Mouse (Mus musculus): ENCODE data around the gene Ppib. TPM values are rescaled to one million over a fixed set of nuclear protein-coding genes. Genes with fewer than 3 reads are reported as not detected.
A peak's percentile ranks its signal among the peaks of the same experiment; 100 is the strongest.

The Ppib gene
- total RNA-seq (2021) = 100 to 1,000 TPM; 158 to 163 TPM
- long read RNA-seq, experiment 1, transcript Ppib-202 (4 exons, 3,305 nt) = minor isoform, 15 of 137 reads
- long read RNA-seq, experiment 1, transcript Ppib-201 (5 exons, 892 nt) = major isoform, 102 of 137 reads
- long read RNA-seq, experiment 1, partial matches to known transcripts = 11 of 137 reads
- long read RNA-seq, experiment 1, other reads (novel, unspliced or antisense) = 9 of 137 reads
- long read RNA-seq, experiment 2, transcript Ppib-201 (5 exons, 892 nt) = major isoform, 95 of 117 reads
- long read RNA-seq, experiment 2, transcript Ppib-202 (4 exons, 3,305 nt) = minor isoform, 11 of 117 reads
- long read RNA-seq, experiment 2, partial matches to known transcripts = 5 of 117 reads
- long read RNA-seq, experiment 2, other reads (novel, unspliced or antisense) = 6 of 117 reads

DNA sequence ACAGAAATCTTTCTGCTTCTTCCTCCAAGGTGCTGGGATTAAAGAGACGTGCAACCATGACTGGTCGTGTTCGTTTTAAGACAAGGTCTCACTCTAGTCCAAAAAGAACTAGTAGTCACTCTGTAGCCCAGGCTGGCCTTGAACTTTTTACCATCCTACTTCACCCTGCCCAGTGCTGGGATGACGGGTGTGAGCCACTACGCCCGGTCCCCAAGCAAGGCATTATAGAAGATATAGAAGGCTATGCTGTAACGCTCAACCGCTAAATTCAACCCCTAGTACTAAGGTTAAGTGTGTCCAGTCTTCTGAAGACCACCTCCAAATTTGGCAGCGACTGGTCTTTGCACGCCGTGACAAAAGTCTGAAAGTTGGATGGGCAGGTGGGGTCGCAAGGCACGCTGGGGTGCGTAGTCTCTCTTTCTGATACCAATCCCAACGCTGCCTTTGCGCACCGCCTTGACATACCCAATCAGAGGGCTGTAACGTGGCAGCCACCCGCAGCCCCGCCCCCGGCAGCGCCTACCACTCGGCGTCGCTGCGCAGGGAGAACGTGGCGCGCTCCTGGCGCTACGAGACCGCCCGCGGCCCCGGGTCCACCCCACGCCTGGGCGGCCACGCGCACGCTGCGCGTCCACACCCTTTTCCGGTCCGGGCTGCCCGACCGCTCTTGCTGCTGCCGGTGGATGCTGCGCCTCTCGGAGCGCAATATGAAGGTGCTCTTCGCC lies at the start of gene Ppib:
Gene Ppib (plus strand): TSS at position 640 of the 725 bp plus-strand sequence.
- DNase-seq (ENCODE audit: low spot score in 2 of 2) = peak; percentile 96 to 99

DNA sequence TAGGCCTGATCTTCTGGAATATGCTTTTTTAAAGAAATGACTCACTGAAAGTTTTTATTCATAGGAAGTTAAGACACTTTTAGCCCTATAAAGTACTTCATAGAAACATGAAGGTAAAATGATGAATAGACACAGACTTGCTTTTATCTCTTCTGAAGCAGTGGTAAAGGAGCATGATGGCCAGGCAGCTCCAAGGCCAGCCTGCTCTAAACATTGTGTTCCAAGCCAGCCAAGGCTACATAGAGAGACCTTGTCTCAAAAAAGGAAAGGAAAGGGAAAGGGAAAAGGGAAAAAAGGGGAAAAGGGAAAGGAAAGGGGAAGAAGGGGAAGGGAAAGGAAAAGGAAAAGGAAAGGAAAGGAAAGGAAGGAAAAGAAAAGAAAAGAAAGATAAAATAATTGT lies 39.4 kb upstream of the Ppib start:
- no peak for DNase-seq (ENCODE audit: low spot score in 2 of 2)

GRCm38 (mm10) chr9:66038082-66038481 lies 21.9 kb upstream of the Ppib start:
- DNase-seq (ENCODE audit: low spot score in 2 of 2) = peak; percentile 49 to 69

DNA sequence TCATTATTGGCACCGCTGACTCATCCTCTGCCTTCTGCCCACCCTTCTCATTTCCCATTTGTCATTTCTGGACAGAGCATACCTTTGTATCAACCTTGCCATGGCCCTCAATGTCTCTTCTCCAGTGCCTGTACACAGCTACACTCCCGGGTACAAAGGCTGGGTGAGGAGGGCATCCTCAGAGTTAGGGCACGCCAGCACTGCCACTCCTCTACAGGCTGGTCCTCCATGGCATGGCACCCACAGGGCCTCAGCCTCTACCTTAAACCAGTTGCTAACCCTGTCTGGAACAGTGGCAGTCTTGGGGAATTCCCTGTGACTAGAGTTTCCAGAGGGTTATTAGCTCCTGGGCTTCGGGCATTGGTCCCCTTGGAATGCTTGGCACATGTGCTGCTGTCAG lies 21.4 kb upstream of the Ppib start:
- no peak for DNase-seq (ENCODE audit: low spot score in 2 of 2)

GRCm38 (mm10) chr9:66039290-66039689 lies 20.7 kb upstream of the Ppib start:
- DNase-seq (ENCODE audit: low spot score in 2 of 2) = peak; percentile 44 to 47

DNA sequence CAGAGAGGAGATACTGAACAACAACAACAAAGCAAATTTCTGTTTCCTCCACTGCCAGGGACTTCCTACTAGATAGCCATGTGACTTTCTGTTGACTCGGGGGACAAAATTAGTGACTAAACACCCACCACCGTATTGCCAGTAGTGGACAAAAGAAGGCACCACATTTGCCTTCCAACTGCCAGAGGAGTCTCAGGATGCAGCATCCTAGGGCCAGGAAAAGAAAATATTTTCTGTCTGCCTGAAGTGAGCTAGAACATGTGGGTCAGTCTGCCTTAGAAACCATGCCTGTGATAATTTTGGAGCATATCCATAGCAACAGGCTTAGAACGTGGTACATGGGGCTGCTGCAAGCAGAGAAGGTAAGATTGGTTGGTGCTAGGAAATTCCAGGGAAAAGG lies 19.2 kb upstream of the Ppib start:
- DNase-seq (ENCODE audit: low spot score in 2 of 2) = peak in 1 of 2 experiments; percentile 40

DNA sequence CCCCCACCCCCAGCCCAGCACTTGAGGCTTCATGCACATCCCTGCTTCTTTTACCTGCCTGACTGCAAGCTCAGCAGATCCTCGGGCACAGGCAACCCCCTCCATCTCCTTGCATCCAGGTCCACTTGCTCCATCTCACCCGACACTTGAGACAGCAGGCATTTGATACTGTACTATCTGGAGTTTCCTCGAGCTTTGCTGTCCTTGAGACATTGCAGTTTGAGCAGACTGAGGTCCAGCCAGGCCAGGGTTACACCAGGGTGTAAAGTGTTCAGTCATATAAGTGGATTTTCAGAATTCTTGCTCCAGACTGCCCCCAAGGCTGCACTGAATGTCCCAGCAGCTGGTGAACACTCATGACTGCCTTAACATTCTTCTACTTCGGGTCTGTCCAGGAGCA lies 17.7 kb upstream of the Ppib start:
- no peak for DNase-seq (ENCODE audit: low spot score in 2 of 2)

DNA sequence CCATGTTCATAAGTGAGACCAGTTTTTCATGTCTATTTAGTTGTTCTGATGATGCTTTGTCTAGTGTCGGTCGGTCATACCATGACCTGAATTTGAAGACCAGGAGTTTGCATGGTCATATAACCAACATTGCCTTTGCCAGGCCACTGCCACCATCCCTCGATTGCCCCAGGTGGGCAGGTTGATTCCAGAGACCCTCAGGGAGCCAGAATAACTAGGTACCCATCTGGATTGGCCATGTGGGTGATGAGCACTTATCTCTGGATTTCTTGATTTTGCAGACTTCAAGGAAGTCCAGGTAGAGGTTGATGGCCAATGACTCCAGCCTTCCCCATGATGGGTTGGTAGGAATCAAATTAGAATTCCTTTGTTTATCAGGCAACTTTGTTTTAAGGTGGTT lies 16.8 kb upstream of the Ppib start:
- DNase-seq (ENCODE audit: low spot score in 2 of 2) = no peak

DNA sequence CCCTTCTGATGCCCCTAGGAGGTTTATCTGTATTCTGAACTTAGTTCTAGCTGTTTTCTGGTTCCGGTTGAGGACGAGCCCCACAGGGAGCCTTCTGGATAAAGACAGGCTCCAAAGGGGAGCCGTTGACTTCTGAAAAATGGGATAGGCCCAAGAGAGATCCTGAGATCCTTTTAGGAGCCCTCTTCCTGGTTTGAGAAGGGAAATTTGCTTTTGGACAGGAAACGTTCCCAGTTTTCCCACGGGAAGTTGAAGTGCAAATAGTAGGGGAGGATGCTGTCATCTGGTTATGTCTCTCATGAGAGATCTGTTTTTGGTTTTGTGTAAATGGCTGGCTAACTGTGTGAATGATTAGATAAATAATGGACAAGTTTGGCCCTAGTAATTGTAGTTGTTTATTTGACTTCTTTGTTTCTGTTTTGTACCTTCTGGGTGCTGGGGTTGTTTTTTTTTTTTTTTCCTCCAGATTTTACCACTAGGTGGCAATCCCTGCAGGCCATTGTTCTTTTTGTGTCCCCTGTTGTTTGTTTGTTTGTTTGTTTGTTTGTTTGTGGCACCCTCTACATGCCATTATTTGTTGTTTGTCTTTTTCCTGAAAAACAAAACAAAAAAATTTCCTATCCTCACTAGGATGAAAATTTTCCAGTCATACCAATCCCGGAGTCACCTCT lies 10.0 kb upstream of the Ppib start:
- no peak for DNase-seq (ENCODE audit: low spot score in 2 of 2)

DNA sequence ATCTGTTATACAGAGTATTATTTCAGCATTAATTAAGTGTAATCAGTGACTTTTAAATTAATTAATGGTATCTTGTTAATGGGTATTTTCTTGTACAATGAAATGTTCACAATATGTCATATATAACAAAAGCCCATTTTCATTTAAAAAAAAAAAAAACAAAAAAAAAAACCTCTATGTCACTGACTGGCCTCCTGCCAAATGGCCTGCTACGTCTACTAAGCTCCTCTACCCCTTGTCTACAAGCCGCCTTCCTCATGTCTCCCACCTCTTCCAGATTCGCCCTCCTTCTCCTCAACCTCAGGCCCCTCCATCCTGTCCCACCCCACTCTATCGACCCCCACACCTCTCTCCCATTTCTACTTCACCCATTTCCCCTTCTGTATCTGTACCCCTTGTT lies 8.5 kb upstream of the Ppib start:
- no peak for DNase-seq (ENCODE audit: low spot score in 2 of 2)

DNA sequence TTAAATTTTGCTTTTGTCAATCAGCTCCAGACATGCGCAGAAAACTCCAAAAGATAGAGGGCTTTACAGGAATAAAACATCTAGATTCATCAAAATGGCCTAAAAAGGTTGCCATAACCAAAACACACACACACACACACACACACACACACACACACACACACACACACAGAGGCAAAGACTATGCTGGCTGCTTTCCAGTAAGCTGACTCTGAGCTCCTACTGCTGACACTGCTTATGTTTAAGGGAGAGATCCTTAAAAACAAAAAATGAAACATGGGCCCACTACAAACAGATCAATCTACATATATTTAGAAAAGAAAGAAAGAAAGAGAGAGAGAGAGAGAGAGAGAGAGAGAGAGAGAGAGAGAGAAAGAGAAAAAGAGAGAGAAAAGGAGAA lies 7.3 kb upstream of the Ppib start:
- DNase-seq (ENCODE audit: low spot score in 2 of 2) = no peak

GRCm38 (mm10) chr9:66053620-66054019 lies 6.4 kb upstream of the Ppib start:
- DNase-seq (ENCODE audit: low spot score in 2 of 2) = no peak

DNA sequence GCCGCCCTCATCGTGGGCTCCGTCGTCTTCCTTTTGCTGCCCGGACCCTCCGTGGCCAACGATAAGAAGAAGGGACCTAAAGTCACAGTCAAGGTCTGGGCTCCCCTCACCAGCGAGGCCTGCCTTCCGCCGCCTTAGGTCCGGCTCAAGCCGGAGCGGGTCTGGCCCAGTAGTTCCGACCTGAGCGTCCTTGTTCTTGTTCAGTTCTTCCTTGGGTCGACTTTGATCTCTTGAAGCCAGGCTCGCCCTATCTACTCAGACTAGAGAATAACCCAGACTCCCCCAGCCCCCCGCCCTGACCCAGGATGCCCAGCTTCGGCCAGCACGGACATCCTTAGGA lies 256 bp downstream of the Ppib start:
- DNase-seq (ENCODE audit: low spot score in 2 of 2) = no peak

DNA sequence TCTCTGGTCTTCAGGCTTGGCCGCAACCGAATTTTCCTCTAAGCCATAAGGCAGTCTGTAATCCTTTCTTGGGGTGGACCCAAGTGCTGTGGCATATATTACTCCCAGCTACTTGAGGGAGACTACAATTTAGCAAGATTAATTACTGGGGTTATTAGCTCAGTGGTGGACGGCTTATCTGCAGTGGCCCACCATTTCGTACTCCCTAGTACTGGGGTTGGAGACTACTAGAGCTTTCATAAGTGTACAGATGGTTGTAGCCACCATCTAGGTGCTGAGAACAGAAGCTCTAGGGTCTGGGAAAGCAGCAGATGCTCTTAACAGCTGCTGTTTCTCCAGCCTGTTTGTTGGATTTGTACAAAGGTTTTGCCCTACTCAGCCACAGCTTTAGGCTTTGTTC lies 964 bp downstream of the Ppib start:
- no peak for DNase-seq (ENCODE audit: low spot score in 2 of 2)

DNA sequence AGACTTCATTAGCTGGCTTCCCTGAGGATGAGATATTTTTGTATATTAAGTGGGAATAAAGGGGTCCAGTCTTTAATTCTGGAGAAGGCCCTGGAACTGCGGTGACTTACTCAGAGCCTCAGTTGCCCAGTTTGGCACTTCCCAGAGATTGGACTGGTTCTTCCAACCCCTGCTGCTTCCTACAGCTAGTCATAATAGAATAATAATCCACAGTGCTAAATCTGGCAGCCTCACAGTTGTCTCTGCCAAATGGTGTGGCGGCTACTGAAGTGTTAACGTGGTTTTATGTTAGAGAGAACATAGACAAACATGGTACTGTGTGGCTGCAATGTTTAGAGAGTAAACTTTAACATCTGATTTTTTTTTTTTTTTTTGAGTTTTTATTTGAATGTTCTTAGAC lies 1.6 kb downstream of the Ppib start:
- DNase-seq (ENCODE audit: low spot score in 2 of 2) = no peak

DNA sequence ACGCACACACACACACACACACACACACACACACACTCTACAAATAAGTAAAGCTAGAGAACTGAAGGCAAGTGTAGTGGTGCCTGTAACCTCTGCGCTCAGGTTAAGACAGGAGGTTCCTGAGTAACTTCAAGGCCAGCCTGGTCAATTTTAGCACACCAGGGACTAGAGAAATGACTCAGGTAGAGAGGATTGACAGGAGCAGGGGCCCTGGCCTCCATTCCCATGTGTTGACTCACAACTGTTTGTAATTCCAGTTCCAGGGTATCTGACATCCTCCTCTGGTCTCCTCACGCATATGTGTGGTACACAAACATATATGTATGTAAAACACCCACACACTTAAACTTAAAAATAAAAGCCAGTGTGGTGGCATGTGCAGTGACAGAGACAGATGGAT lies 3.4 kb downstream of the Ppib start:
- no peak for DNase-seq (ENCODE audit: low spot score in 2 of 2)

DNA sequence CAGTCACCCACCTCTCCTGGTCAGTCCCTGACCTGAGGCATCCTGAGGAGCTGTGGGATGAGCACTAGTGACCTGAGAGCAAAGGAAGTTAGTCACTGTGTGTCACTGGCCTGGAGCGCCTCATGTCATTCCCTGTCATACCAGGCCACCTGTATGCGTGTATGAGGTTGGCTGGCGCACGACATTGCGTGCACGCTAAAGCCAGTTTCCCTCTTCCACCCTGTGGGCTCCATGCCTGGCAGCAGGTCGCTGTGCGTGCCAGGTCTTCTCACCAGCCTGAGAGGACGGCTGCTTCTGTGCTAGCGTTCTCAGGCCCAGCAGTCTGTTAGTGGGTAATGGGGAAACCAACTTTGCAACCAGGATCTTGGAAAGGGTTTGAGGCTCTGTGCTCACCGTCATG lies 4.3 kb downstream of the Ppib start:
- no peak for DNase-seq (ENCODE audit: low spot score in 2 of 2)

- DNase-seq (ENCODE audit: low spot score in 2 of 2) = no peak
Observed at GRCm38 (mm10) chr9:66066791-66067190, 6.8 kb downstream of the Ppib start.

GRCm38 (mm10) chr9:66067542-66067941 lies 7.5 kb downstream of the Ppib start:
- DNase-seq (ENCODE audit: low spot score in 2 of 2) = no peak

GRCm38 (mm10) chr9:66068056-66068455 lies 8.0 kb downstream of the Ppib start:
- no peak for DNase-seq (ENCODE audit: low spot score in 2 of 2)

GRCm38 (mm10) chr9:66068971-66069391 lies 9.0 kb downstream of the Ppib start:
- peak in 1 of 2 experiments; percentile 29 for DNase-seq (ENCODE audit: low spot score in 2 of 2)

GRCm38 (mm10) chr9:66069583-66069982 lies 9.6 kb downstream of the Ppib start, which contains the start of gene Snx22:
Snx22 (minus strand) TSS chr9:66069719.
- peak; percentile 66 to 67 for DNase-seq (ENCODE audit: low spot score in 2 of 2)

All from left cerebral cortex, adult 18-20 months (tissue).